Mouse (Mus musculus) right cerebral cortex, adult 18-20 months (tissue): ENCODE results near the gene Cog2.

Experiments
- DNase-seq: peaks from one replicate; pipeline ENCODE4 v3.0.0; 2022; ENCODE audit warnings: mixed read lengths

Gene Cog2

DNA sequence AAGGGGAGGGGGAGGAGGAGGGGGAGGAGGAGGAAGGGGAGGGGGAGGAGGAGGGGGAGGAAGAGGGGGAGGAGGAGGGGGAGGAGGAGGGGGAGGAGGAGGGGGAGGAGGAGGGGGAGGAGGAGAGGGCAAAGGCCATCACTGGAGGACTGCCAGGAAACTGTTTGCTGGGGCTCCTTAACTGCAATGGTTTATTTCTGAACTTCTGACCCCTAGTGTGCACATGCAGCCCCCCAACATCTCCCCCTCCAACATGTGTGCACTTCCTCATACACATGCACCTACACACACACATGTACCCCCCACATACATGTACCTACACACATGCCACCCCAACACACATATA lies 51.8 kb downstream of the Cog2 start:
- DNase-seq = no peak

DNA sequence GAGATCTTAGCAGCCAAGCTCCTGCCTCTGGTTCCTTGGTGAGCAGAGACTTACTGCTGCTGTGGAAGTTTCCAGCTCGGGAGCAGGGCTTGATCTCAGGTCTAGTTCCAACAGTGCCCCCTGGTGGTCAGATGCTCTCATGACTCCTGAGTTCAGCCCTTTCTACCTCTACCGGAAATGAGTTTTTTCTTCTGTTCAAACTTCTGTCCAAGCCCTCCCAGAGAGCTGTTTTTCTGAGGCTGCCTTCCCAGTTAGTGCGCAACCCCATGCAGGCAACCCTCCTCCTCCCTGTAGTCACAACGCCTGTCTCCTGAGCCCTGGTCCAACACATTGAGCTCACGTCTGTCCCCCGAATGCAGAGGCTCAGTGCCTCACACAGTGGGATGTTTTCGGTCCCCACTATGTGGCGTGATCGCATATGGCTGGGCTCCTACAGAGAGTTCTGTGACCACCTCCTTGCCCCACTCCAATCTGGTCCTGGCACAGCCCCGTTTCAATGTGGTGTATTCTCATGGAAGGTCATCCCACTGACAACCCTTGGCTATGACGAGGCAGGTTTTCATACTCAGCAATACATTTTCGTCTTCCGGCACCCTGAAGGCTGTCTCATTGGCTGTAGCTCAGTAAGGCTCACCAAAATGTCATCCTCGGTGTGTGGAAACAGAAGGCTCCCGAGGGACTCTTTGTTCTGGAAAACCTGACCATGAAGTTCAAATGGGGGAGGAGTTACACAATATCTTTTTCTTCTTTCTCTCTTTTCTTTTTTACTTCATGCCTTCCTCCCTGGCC lies 53.2 kb downstream of the Cog2 start:
- peak; percentile 91 for DNase-seq

DNA sequence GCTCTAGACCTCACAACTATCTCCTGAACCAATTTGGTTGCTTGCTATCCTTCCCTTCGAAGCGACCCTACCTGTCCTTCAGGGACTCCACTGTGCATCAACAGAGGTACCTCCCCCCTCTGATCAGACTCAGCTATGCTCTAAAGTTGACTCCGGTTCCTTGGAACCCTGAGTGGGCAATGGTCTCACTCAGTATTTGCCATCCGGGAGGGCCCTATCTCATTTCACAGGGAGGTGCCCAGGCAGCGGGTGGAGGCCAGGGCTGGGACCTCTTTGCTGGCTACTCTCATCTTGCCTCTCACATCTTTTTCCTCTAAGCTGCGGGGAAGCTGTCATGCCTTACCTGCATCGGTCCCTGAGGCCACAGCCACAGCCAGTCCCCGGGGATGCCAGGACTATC lies 55.2 kb downstream of the Cog2 start, which contains the start of gene Capn9:
Capn9 (plus strand) TSS at position 301 of the 400 bp plus-strand sequence.
- DNase-seq = no peak

DNA sequence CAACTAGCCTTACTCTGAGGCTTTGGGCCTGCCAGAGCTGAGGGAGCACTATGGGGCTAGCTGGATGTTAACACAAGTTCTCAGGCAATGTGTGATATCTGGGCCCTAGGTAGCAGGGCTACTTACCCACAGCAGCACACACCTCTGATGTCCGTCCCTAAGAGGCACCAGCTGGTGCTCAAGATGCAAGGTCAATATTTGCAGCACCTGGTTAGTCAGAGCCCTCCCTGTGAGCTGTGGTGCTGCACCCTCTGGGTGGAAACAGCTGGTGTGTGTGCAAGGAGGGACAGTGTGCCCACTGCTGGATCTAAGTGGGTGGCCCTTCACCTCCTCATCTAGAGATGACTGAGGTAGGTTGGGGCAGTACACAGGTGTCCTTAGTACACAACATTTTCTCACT lies 56.2 kb downstream of the Cog2 start:
- no peak for DNase-seq

DNA sequence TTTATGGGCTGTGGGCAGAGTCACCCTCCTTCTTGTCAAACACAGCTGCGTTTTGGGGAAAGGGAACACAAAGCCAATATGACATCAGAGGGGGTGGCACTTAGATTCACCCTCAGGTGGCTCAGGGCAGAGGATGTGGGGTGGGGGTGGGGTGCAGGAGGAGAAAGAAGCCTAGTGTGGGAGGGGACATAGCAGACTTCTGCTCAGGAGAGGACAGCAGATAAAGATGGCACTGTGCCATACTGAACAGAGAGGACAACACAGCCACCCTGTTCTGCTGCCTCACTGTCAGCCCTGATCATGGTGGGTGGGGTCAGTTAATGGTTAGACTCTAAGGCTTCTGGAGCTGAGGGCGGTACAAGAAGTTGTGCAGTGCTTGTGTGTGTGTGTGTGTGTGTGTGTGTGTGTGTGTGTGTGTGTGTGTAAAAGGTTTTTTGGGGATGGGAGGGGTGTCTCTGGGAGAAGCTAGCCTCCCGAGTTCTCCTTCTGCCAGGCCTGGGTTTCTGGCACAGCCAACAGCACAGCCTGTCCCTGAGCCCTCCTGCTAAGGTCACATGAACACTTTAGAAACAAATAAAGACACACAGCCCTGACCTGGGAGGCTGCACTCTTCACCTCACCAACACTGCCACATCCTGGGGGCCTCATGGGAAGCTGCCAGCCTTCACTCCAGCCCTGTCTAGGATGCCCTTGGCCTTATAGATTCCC lies 65.3 kb downstream of the Cog2 start:
- DNase-seq = peak; percentile 16

DNA sequence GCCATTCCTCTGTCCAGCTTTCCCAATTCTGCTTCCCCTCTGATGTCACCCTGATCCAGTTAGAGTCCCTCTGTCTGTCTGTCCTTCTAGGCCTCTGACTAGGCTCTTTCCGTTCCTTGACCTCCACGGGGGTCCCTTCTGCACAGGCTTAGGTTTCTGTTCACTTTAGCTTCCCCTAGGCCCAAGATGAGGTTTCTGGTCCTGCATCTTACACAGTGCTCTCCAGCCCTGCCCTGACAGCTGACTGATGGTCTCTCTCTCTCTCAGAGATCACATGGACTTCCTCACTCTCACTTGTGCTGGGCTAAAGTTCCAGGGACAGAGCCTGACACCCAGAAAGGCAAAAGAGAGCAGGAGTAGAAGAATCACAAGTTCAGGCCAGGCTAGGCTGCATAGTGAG lies 66.0 kb downstream of the Cog2 start:
- no peak for DNase-seq

DNA sequence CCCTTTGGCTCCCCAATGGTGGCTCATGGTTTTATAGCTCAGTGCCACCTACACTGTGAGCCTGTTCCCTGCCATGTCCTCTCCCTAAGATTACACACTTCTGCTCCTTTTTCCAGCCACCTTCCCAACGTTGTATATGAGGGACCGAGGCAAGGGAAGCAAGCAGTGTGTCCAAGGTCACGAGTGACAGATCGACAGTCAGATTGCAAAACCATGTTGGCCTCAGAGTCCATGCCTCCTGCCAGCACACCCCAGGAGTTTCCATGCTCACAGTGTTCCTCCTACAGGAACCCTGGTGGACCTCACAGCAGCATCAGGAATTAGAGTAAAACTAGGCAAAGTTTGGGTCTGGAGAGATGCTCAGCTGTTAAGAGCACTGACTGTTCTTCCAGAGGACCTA lies 68.8 kb downstream of the Cog2 start:
- DNase-seq = no peak
